Mouse (Mus musculus) heart, adult 2 months (tissue): ENCODE results near the gene Sfr1. TPM values are rescaled to one million over a fixed set of nuclear protein-coding genes. Genes with fewer than 3 reads are reported as not detected.

ENCODE experiments used
- DNase-seq, 2 experiments: peaks; one replicate each; pipeline ENCODE4 v3.0.0; 2021
- H3K27ac ChIP-seq: fragments of 200-600 bp; 2 replicates; pipeline ENCODE4 v1.8.1; 2022
- H3K27me3 ChIP-seq: fragments of 200-500 bp; 2 replicates; pipeline ENCODE4 v1.6.1; 2012; ENCODE audit warnings: mild to moderate bottlenecking, low read length, inconsistent platforms, mixed read lengths; ENCODE audit not compliant: control insufficient read depth, insufficient read depth
- H3K36me3 ChIP-seq: fragments of 200-500 bp; 2 replicates; pipeline ENCODE4 v1.6.1; 2012; ENCODE audit warnings: low read length, inconsistent platforms; ENCODE audit not compliant: control insufficient read depth, insufficient read depth
- H3K4me1 ChIP-seq: fragments of 200-500 bp; 2 replicates; pipeline ENCODE4 v1.6.1; 2011; ENCODE audit warnings: low read length; ENCODE audit not compliant: control insufficient read depth, insufficient read depth
- H3K4me3 ChIP-seq: fragments of 200-600 bp; 2 replicates; pipeline ENCODE4 v1.8.1; 2022
- H3K79me2 ChIP-seq: fragments of 200-500 bp; replicated peaks from 2 replicates; pipeline ENCODE4 v1.6.1; 2012; ENCODE audit warnings: mild to moderate bottlenecking, inconsistent platforms, low read length, moderate library complexity, mixed read lengths; ENCODE audit not compliant: control insufficient read depth, insufficient read depth
- H3K9ac ChIP-seq: fragments of 200-500 bp; 2 replicates; pipeline ENCODE4 v1.6.1; 2012; ENCODE audit warnings: low read depth, mild to moderate bottlenecking, control low read depth, inconsistent platforms, low read length, mixed read lengths
- CTCF ChIP-seq: fragments of 200-600 bp; IDR thresholded peaks from 2 replicates; pipeline ENCODE4 v1.8.1; 2022; ENCODE audit warnings: antibody characterized with exemption, mild to moderate bottlenecking, moderate library complexity
- EP300 ChIP-seq: fragments of 200-500 bp; IDR thresholded peaks from 2 replicates; pipeline ENCODE4 v1.6.1; 2011; ENCODE audit warnings: low read depth, low read length, control low read depth; ENCODE audit not compliant: insufficient read depth
- POLR2A ChIP-seq: fragments of 200-500 bp; IDR thresholded peaks from 2 replicates; pipeline ENCODE4 v1.6.1; 2011; ENCODE audit warnings: mild to moderate bottlenecking, low read depth, low read length, control low read depth; ENCODE audit not compliant: insufficient read depth
- WGBS: fragments of 180-500 bp; shearing (Covaris S2); methylation state at CpG from one replicate; pipeline ENCODE4 v1.1.7; 2018; 5-methylcytosine and 5-hydroxymethylcytosine counted together
- intact Hi-C: fragments of 180-260 bp; cut with DNase I; formaldehyde crosslinking; loops from one replicate; pipeline ENCODE4 v1.15.1; 2025
- polyA plus RNA-seq: library from polyadenylated mRNA; depleted of rRNA; stranded (reverse); fragments of >200 nt; gene quantifications from 2 replicates; pipeline ENCODE4 v1.2.3, GENCODE M21; 2012
- total RNA-seq, 2 experiments: library from RNA; stranded (reverse); gene quantifications; 2 replicates each; pipeline ENCODE4 v1.2.3; 2021

Sfr1 gene
- total and polyA plus RNA-seq, 3 experiments, result 56.1 to 67.7 (median 62.8) TPM

DNA sequence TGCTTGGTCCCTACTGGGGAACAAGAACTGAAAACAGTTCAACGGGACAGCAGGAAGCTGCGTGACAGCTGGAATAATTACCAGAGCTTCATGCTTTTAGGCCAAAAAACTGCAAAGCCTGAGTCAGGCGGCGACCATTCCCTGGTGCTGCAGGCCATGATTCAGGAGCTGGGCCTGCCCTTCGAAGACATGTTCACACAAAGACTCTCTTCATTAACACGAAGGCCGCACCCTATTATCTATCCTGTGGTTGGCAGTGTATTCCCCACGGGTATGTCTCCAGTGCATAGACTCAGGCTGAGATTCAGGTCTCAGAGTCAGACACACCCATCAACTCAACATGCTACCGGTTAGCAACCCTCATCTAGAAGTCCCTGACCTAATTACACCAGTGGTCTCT is 33.2 kb upstream of the Sfr1 start:
- no peaks in the 10 kb centered on the region for H3K36me3 ChIP-seq
- DNase-seq, result no peak
- TF ChIP-seq EP300 (no peak), POLR2A (no peak), CTCF (no peak)
- no peaks in the 10 kb centered on the region for H3K27me3 ChIP-seq
- no peaks in the 10 kb centered on the region for H3K4me1 ChIP-seq
- H3K27ac ChIP-seq, result no peak overlapping the region
- H3K4me3 ChIP-seq, result no peak overlapping the region
- intact Hi-C loops, result no loop called here
- no peak overlapping the region for H3K9ac ChIP-seq
- H3K79me2 ChIP-seq, result no peaks in the 10 kb centered on the region
- 77% methylated on average over 9 of the region's 9 CpGs for WGBS

- intact Hi-C loops, result no loop called here
- Histone ChIP-seq H3K9ac (no peak overlapping the region), H3K79me2 (no peaks in the 10 kb centered on the region), H3K27ac (no peak overlapping the region), H3K36me3 (no peaks in the 10 kb centered on the region), H3K4me3 (no peak overlapping the region), H3K4me1 (no peaks in the 10 kb centered on the region), H3K27me3 (no peaks in the 10 kb centered on the region)
- no peak for TF ChIP-seq EP300
- no peak for TF ChIP-seq POLR2A
- WGBS, result 57% methylated on average over 9 of the region's 9 CpGs
- no peak for DNase-seq
Measured at GRCm38 (mm10) chr19:47699743-47700142, 31.7 kb upstream of the Sfr1 start.

DNA sequence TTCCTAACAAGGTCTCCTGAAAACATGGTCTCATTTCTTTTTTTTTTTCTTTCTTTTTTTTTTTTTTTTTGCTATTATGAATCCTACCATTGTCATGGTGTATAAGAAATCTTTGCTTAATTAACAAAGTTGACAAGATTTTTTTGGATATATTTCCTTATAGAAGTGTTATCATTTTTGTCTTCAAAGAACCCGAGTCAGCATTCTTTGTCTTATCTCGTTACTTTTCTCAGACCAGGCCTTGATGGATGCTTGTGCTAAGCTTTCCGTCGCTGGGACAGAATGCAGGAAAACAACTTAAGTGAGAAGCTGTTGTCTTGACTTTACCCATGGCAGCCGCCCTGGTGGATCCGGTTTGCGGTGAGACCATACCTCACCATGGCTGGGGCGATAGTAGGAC is 31.0 kb upstream of the Sfr1 start:
- TF ChIP-seq POLR2A, result no peak
- no peak for TF ChIP-seq EP300
- TF ChIP-seq CTCF, result no peak

GRCm38 (mm10) chr19:47705080-47705771 is 26.3 kb upstream of the Sfr1 start:
- H3K27me3 ChIP-seq, result no peaks in the 10 kb centered on the region
- H3K9ac ChIP-seq, result no peak overlapping the region
- intact Hi-C loops, result no loop called here
- 66% methylated on average over 13 of the region's 13 CpGs for WGBS
- H3K4me1 ChIP-seq, result no peaks in the 10 kb centered on the region
- TF ChIP-seq CTCF, result no peak
- no peak for TF ChIP-seq EP300
- TF ChIP-seq POLR2A, result no peak
- no peak overlapping the region for H3K27ac ChIP-seq
- no peak overlapping the region for H3K4me3 ChIP-seq
- no peaks in the 10 kb centered on the region for H3K36me3 ChIP-seq
- no peak for DNase-seq
- H3K79me2 ChIP-seq, result no peaks in the 10 kb centered on the region

More for the DNA sequence above, 31.0 kb upstream of the Sfr1 start:
- Histone ChIP-seq H3K79me2 (no peaks in the 10 kb centered on the region), H3K27me3 (no peaks in the 10 kb centered on the region), H3K27ac (no peak overlapping the region), H3K4me1 (no peaks in the 10 kb centered on the region), H3K36me3 (no peaks in the 10 kb centered on the region), H3K4me3 (no peak overlapping the region), H3K9ac (no peak overlapping the region)
- 80% methylated on average over 8 of the region's 8 CpGs for WGBS
- intact Hi-C loops, result no loop called here
- no peak for DNase-seq

- Histone ChIP-seq H3K4me3 (no peak overlapping the region), H3K4me1 (no peaks in the 10 kb centered on the region), H3K79me2 (no peaks in the 10 kb centered on the region), H3K36me3 (no peaks in the 10 kb centered on the region), H3K9ac (no peak overlapping the region), H3K27me3 (no peaks in the 10 kb centered on the region), H3K27ac (no peak overlapping the region)
- no peak for TF ChIP-seq POLR2A
- TF ChIP-seq EP300, result no peak
- TF ChIP-seq CTCF, result no peak
- no peak for DNase-seq
- intact Hi-C loops, result no loop called here
- WGBS, result 90% methylated on average over 8 of the region's 8 CpGs
Measured at GRCm38 (mm10) chr19:47705772-47706309, 25.6 kb upstream of the Sfr1 start.

DNA sequence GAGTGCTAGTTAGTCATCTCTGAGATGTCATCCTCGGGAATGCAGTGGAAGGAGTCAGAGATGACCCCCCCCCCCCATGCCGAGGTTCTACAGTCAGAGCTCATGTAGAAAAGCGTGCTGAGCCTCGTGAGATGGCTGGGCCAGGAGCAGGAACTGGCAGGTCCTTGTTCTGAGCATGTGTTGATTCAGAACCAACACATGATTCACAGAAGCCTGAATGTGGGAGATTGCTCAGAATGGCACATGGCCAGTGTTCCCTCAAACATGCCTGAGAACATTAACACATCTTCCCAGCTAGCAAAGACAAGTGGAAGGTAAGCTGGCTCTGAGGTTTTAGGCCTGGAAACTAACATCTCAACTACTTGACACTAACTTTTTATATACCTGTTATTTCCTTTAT is 21.1 kb upstream of the Sfr1 start:
- Histone ChIP-seq H3K27ac (no peak overlapping the region), H3K4me3 (no peak overlapping the region), H3K36me3 (no peaks in the 10 kb centered on the region), H3K9ac (no peak overlapping the region), H3K4me1 (no peaks in the 10 kb centered on the region), H3K27me3 (no peaks in the 10 kb centered on the region), H3K79me2 (no peaks in the 10 kb centered on the region)
- WGBS, result 80% methylated on average over 4 of the region's 4 CpGs
- no peak for DNase-seq
- intact Hi-C loops, result no loop called here
- no peak for TF ChIP-seq EP300
- no peak for TF ChIP-seq POLR2A
- no peak for TF ChIP-seq CTCF
